Mouse (Mus musculus): ENCODE data around the gene Ccl3.

The Ccl3 gene

DNA sequence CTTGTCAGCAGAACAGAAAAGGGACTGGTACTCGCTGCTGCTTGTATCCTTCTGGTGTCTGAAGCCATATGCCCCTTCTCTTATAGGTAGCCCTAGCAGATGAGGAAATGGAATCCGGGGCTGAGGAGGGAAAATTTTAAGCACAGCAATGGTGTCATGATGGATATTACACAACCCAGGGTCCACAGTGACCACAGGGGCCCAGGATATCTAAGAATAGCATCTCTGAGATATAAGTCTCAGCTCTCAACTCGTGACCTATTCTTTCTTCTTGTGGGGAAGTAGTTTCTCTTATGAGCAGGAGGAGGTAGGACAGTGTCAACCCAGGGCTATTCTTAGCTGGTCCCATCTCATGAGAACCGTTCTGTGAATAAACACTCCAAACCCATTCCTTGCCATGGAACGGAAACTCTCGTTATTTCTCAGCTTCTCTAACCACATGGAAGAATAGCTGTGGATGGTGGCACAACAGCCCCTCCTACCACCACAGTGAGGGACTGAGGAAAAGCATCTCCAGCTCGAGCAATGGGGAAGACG is at the start of gene Ccl3:
Gene Ccl3, minus strand, starts transcription at position 51 of the 537 bp plus-strand sequence.
- no peak for DNase-seq (ENCODE audit: low spot score in 2 of 2)

GRCm38 (mm10) chr11:83692008-83692407 is 42.9 kb upstream of the Ccl3 start:
- no peak for DNase-seq (ENCODE audit: low spot score in 2 of 2)

GRCm38 (mm10) chr11:83689918-83690317 is 40.8 kb upstream of the Ccl3 start:
- no peak for DNase-seq (ENCODE audit: low spot score in 2 of 2)

DNA sequence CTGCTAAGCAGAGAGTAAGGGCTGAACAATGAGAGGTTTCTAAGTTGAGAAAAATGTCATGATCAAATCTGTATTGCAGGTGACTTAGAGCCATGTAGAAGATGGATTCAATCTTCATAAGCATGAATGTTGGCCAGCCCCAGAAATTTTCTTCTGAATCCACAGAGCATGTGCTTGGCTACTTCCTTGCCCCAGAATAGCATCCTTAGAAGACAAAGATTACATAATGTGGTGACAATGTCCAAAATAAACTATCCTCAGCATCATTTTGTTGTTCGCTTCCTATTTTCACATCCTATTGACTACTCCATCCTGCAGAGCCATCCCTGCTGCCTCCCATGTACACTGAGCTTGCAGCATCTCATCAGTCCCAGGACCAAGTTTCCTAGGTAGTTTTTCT is 26.5 kb upstream of the Ccl3 start:
- DNase-seq (ENCODE audit: low spot score in 2 of 2), result no peak

GRCm38 (mm10) chr11:83671743-83672142 is 22.6 kb upstream of the Ccl3 start:
- no peak for DNase-seq (ENCODE audit: low spot score in 2 of 2)

DNA sequence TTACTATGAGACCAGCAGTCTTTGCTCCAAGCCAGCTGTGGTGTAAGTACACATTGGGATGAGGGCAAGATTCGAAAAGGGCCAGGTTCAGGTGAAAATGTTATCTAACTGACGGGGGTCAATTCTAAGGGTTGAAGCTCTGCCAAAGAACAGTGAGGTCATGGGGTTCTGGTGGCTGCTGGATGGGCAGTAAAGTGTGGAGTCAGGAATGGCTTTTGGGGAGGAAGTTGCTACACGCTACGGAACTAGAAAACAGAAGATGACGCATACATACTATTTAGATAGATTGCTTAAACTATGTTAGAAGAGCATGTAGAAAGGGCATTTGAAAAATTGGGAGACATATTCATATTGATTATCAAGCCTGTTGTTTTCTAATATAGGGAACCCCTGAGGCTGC is 14.4 kb upstream of the Ccl3 start:
- no peak for DNase-seq (ENCODE audit: low spot score in 2 of 2)

GRCm38 (mm10) chr11:83662204-83662603 is 13.0 kb upstream of the Ccl3 start, which contains the start of gene Ccl4:
Gene Ccl4, plus strand, starts transcription at chr11:83662584.
- no peak for DNase-seq (ENCODE audit: low spot score in 2 of 2)

DNA sequence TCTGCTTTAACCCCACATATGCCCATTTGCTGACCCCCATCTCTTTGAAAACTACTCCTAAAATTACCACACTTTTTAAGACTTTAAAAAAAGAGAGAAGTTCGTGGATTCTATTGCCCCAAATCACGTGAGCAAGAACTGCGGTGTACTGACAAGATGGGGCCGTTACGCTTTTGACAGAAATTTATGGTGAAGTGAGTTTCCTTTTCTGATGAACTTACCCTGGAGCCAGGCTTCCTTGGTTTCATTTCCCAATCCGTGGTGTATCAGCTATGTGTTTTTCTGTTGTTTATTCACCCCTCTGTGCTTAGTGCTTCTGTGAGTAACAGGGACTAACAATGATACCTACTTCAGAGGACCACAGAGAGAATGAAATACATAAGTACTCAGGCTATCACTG is 9.6 kb upstream of the Ccl3 start:
- no peak for DNase-seq (ENCODE audit: low spot score in 2 of 2)

DNA sequence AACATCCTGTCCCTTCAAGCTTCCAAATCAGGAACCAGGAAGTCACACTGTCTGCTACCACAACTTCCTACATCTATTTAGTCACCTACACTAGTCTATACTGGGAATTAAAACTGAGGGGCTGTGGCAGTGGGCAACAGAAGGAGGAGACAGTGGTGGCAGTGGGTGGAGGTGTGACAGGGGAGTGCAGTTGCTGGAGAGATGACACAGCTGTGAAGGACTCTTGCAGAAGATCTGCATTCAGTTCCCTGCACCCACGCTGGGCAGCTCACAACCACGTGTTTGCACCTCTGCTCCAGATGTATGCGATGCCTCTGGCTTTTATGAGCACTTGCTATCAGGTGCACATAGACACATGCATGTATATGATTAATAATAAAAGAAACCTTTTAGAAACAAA is 8.4 kb upstream of the Ccl3 start:
- DNase-seq (ENCODE audit: low spot score in 2 of 2), result no peak

- no peak for DNase-seq (ENCODE audit: low spot score in 2 of 2)
Measured at GRCm38 (mm10) chr11:83654606-83655005, 5.5 kb upstream of the Ccl3 start.

- DNase-seq (ENCODE audit: low spot score in 2 of 2), result no peak
Measured at GRCm38 (mm10) chr11:83646356-83647149, 2.6 kb downstream of the Ccl3 start.

DNA sequence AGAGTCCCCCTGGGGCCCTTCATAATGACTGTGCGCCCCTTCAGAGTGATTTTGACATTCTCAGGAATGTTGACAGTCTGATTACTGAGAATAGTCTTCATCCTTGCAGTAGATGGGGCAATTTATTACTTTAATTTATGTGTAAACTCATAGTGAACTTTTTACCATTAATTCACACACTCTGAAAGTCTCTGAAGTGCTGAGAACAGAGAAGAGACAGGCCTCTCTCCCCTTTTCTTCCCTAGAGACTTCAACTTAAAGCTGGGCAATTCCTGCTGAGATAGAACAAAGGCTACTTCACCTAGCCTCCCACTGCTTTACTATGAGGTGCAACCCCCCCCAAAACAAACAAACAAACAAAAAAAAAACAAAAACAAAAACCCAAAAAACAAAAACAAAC is 3.6 kb downstream of the Ccl3 start, which contains the start of gene Rpl9-ps1:
Gene Rpl9-ps1, minus strand, starts transcription at position 101 of the 400 bp plus-strand sequence.
- DNase-seq (ENCODE audit: low spot score in 2 of 2), result no peak

DNA sequence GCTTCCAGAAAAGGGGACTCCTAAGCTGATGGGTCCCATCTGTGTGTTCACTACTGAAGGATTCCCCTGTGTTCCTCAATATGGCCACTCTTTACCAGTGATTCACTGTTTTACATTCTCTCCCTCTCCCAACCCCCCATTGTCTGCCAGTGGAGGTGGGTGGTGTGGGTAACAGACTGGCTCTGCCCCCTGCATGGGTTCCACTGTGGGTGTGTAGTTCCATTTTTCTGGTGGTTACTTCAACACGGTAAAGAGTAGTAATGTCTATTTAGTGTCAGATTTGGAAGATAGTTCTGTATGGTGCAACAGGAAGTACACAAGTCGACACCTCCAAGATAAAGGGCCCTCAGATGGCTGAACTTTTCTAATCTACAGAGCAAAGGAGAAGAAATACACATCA is 7.9 kb downstream of the Ccl3 start:
- no peak for DNase-seq (ENCODE audit: low spot score in 2 of 2)

- DNase-seq (ENCODE audit: low spot score in 2 of 2), result peak; percentile 14 to 61
Measured at GRCm38 (mm10) chr11:83640141-83640540, 9.0 kb downstream of the Ccl3 start.

- DNase-seq (ENCODE audit: low spot score in 2 of 2), result peak; percentile 22 to 46
Measured at GRCm38 (mm10) chr11:83639533-83639932, 9.6 kb downstream of the Ccl3 start.

DNA sequence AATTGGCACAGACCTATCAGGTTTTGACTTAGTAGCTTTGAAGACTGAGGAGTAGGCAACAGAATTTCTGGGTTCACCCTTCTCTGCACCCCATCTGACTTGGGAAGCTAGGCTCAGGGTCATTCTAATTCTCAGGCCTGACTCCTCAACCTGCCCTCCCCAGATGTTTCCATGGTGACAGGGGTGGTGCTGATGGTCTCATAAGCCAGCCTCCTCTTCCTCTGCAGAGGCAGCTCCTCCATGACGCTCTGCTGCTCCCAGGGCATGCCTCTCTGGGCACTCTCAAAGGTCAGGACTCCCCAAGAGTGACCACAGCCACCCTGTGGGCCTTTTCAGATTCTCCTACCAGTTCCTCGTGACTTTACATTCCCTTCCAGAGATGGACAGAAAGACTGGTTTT is 10.2 kb downstream of the Ccl3 start:
- no peak for DNase-seq (ENCODE audit: low spot score in 2 of 2)

GRCm38 (mm10) chr11:83636742-83637235 is 12.4 kb downstream of the Ccl3 start:
- DNase-seq (ENCODE audit: low spot score in 2 of 2), result no peak

GRCm38 (mm10) chr11:83634898-83635297 is 14.3 kb downstream of the Ccl3 start:
- no peak for DNase-seq (ENCODE audit: low spot score in 2 of 2)

- DNase-seq (ENCODE audit: low spot score in 2 of 2), result no peak
Measured at GRCm38 (mm10) chr11:83634425-83634824, 14.7 kb downstream of the Ccl3 start.

DNA sequence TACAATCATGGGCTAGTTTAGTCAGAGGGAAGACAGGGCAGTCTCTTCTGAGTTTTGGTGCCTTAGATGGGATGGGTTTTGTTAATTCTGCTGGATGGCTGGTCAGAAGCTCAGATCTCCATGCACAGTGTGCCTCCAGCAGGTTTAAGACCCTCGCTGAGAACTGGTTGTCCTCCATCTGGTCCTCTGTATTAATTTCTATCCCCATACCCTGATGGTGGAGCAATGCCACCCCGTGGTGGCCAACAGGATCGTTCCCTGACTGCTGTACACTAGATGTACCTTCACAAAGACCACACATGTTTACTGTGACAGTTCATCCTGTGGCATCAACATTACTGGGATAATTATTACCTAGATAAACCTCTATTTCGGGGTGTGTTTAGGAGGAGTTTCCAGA is 16.4 kb downstream of the Ccl3 start:
- DNase-seq (ENCODE audit: low spot score in 2 of 2), result peak in 1 of 2 experiments; percentile 42

GRCm38 (mm10) chr11:83631065-83631464 is 18.1 kb downstream of the Ccl3 start:
- no peak for DNase-seq (ENCODE audit: low spot score in 2 of 2)

- no peak for DNase-seq (ENCODE audit: low spot score in 2 of 2)
Measured at GRCm38 (mm10) chr11:83630630-83631029, 18.5 kb downstream of the Ccl3 start.

GRCm38 (mm10) chr11:83628808-83629207 is 20.3 kb downstream of the Ccl3 start:
- no peak for DNase-seq (ENCODE audit: low spot score in 2 of 2)

Data from spleen, postnatal 10 days (tissue).